Mouse (Mus musculus) layer of hippocampus, postnatal 25 days (tissue): ENCODE results near the gene Lrrc56. TPM values are rescaled to one million over a fixed set of nuclear protein-coding genes. Genes with fewer than 3 reads are reported as not detected.
A peak's percentile ranks its signal among the peaks of the same experiment; 100 is the strongest.
"Not testable (repeated sequence)": the region's sequence is repeated elsewhere in the genome, so short reads cannot be mapped to it uniquely, and the experiment has no call there.

Experiments used
- DNase-seq, 2 experiments: peaks; one replicate each; pipeline ENCODE4 v3.0.0; 2022; ENCODE audit warnings: mixed read lengths in 2 of 2, low spot score in 1 of 2; ENCODE audit errors: extremely low spot score in 1 of 2
- total RNA-seq, 2 experiments: library from RNA; stranded (reverse); gene quantifications; 2 replicates each; pipeline ENCODE4 v1.2.3; 2021

Gene Lrrc56
- total RNA-seq, 2 experiments from 2014 or later: 4.5 to 6.1 TPM

DNA sequence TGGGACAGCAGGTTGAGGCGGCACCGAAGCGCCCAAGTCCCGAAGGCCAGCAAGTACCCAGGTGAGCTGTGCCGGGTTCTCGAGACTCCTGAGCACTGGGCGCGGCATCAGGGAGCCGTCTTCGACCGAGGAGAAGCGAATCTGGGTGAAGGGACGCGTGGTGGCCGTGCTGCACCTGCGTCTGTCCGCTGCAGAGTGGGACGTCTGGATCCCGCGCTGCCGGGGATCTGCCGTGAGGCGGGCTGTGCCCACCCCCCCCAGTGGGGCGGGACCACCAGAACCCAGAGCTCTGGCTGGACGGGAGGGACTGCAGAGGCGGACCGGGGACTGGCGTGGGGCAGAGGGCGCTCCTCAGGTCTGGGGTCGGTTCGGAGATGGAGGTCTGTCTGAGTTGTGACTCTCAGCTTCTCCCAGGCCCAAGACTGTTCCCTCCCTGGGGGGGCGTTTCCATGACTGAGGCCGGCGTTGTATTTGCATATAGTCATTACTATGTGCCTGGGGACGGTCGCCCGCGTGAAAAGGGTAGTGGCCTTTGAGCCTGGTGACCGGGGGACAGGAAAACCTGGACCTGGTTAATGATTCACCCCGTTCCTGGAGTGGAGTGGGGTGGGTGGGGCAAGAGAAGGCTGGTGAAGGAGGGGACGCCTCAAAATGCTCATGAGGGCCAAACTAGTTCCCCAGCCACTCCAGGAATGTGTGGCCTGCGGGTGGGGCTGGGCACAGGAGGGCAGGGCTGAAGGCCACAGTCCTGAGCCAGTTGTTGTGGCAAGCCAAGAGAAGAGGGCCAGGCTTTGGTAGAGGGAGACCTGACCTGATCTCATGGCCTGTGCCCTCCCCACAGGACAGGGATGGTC lies 22.1 kb downstream of the Lrrc56 start:
- DNase-seq: no peak

DNA sequence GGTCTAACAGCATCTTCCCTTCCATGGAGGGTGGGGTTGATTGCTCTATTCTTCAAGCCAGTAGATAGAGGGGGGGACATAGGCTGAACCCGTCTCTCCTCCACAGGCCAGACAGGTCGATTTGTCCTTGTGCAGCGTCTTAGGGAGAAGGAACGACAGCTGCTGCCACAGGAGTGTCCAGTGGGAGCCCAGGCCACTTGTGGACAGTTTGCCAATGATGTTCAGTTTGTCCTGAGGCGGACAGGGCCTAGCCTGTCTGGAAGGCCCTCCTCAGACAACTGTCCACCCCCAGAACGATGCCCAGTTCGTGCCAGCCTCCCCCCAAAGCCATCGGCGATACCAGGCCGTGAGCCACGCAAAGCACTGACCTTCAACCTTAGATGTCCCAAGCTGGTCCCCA lies 22.9 kb downstream of the Lrrc56 start:
- no peak for DNase-seq

DNA sequence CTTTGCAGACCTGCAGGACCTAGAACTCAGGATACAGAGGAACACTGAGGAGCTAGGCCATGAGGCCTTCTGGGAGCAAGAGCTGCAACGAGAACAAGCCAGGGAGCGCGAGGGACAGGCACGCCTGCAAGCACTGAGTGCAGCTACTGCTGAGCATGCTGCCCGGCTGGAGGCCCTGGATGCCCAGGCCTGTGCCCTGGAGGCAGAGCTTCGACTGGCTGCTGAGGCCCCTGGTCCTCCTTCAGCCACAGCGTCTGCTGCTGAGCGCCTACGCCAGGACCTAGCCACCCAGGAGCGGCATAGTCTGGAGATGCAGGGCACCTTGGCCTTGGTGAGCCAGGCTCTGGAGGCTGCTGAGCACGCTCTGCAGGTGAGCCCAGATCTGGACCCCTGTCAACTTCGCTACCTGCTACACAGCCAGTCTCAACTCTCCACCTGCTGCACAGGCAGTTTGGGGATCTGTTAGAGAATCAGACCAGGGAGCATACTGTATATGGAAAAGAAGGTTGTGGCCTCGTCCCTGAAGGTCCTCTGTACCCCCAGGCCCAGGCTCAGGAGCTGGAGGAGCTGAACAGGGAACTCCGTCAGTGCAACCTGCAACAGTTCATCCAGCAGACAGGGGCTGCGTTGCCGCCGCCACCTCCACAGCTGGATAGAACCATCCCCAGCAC lies 23.5 kb downstream of the Lrrc56 start:
- DNase-seq: no peak

DNA sequence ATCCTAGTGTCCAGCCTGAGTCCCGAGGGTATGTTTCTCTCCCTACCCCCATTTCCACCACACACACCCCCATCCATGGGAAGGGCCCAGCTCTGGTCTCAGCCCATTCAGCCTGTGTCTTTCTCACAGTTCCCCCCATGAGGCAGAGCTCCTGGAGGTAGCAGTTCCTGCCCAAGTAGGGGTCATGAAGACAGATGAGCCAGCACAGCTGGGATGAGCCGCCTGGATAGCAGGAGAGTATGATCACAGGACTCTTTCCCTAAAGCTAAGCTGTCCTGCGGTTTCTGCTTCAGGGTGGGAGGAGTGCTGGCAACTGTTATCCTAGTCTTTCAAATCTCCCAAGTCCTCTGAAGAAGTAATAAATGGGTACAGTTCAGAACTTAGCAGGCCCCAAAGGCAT lies 24.2 kb downstream of the Lrrc56 start:
- DNase-seq: no peak

DNA sequence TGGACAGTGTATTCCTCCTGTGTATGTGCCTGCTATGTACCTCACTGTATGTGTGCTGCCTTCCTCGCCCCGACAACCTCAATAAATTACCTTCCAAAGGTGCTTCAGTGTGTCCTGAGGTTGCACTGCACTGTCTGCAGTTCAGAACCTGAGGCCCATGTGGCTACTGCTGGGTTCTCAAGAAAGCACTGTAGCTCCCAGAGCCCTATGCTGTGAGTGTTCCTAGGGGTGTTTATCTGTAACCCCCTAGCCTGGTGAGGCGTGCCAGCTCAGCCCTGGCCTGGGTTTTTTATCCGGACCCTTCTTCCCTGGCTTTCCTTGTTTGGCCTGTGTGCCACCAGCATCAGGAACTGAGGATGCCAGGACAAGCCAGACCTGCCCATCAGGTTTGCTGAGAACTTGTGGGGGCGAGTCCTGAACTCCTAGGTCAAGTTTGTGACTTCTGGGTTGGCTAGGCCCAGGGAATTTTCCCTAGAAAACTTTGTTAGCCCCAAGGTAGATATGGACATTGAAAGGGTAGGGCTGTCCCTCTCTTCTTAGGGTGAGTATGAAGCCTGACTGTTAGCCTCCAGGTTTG lies 24.7 kb downstream of the Lrrc56 start:
- no peak for DNase-seq

DNA sequence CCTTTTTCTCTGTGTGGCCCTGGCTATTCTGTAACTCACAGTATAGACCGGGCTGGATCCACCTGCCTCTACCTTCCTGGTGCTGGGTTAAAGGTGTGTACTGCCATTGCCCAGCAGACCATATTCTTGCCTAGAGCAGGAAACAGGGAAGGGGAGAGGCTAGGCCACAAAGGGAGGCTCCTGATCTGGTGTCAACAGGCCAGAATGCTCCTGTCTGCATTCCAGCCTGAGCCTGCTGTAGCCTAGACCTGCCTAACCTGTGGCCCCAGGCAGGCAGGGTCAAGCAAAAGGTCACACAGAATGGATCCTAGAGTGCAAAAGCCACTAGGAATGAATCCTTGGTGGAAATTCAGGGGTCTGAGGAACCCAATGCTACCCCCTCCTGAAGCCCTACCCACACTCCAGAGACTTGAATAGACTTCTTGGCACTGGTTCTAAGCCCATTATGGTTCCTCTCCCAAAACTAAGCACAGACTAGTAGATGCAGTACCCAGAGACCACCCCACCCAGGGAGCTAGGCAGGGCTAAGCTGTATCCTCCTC lies 25.7 kb downstream of the Lrrc56 start:
- no peak for DNase-seq

DNA sequence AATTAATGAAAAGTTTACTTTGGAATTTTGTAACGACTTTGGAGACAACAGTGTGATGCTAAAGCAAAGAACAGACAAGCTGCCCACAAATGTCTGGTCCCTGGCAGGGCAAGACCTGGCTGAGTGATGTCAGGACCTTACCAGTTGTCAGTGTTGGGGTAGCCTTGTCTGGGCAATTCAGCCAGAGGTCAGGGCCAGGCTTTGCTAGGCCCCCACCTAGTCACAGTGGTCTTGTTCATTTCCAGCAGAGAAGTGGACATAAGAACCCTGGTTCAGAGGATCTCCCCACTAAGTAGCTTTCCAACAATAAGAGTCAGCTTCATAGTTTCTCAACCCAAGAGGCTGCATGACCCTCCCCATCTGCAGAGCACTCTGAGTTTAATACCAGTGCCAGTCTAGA lies 26.4 kb downstream of the Lrrc56 start:
- no peak for DNase-seq

DNA sequence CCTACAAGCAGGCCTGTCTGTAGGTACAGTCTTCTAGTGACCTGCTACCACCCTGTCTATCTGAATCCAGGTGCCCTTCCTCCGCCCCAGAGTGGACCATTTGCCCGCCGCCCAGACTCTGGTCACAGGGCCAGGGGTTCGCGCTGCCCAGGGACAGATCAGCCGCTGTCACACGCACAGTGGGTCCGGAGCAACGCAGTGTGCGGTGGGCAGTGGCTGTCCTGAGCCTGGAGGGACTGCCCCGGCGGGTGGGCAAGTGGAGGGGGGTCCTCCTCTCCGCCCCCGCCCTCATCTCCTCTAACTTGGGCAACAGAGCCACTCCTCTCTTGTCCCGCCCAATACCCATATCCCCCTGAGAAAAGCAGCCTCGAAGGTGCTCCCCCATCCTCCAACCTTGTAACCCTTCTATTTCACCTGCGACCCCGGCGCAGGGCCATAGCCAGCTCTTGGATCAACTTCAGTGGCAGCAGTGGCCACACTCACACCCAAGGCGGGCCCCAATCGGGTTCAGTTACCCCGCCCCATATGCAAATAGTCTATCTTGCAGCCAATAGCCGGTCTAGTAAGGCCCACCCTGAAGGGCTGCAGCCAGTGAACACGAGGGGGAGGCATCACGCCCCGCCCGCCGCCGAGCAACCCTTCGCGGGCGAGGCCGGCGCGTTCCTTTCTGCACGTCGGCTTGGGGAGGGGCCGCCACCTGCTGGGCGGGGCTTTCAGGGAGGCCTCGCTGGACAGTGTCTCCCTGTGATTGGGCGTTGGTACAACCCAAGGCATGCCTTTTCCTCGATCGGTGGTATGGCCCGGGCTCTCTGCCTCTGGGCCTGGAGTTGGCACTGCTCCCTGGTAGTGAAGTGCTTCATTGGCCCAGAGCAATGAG lies 27.5 kb downstream of the Lrrc56 start:
- peak; percentile 68 to 78 for DNase-seq

DNA sequence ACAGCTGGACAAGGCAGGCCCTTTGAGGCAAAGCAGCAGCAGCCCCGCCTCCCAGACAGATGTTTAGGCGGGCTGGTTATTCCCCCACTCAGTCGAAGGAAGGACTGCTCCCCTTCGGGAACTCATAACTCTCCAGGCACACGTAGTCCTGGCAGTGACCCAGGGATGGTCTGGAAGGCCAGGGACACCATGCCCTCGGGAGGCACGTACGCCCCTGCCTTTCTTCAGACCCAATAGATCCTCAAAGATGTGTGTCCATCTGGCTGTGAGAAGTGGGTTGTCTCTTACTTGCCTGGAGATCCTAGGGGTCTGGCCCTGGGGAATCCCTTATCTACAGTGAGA lies 28.1 kb downstream of the Lrrc56 start:
- DNase-seq: no peak

DNA sequence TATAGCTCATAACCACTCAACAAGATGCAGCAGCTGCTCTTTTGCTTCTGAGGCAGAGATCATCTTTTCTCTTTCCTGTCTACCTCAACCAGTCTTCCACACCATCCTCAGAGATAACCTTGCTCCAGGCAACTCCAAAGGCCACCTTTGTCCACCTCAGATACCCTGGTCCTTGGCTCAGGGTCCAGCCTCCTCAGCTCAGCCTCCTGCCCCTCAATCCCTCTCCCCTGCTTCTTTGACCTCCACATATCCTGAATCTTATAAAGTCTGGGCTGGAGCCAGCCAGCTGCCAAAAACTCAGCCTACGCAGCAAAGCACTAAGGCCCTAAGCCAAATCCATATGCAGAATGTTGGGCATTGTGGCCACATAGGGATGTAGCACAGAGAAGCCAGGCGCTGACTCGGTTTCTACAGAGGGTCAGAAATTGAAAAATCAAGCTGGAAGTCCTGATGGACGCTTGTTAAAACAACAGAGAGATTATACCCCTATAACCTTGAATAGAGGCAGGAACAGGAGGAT lies 28.8 kb downstream of the Lrrc56 start:
- no peak for DNase-seq

DNA sequence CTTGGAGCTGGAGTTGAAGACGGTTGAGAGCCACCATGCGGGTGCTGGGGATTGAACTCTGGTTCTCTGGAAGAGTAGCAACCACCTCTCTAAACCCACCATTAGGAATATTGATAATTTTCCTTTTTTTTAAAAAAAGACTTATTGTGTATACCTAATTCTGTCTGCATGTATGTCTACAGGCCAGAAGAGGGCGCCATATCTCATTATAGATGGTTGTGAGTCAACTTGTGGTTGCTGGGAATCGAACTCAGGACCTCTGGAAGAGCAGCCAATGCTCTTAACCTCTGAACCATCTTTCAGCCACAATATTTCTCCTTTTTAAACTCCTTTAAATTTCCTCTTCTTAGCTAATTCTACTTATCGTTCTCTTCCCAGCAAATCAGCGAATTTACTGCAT lies 32.6 kb downstream of the Lrrc56 start:
- no peak for DNase-seq

DNA sequence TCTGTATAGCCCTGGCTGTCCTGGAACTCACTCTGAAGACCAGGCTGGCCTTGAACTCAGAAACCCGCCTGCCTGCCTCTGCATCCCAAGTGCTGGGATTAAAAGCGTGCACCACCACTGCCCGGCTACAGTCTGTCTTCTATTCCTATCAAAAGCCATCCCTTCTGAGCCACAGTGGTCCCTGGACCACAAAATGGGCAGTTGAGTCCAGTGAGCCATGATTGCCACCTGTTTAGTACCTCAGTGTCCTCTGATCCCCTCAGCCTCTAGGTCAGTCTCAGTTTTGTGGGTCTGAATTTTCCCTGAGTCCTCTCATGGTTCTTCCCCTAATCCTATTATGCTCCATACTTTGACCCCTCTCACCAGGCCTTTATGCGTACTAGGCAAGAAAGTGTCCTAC lies 33.8 kb downstream of the Lrrc56 start:
- no peak for DNase-seq

DNA sequence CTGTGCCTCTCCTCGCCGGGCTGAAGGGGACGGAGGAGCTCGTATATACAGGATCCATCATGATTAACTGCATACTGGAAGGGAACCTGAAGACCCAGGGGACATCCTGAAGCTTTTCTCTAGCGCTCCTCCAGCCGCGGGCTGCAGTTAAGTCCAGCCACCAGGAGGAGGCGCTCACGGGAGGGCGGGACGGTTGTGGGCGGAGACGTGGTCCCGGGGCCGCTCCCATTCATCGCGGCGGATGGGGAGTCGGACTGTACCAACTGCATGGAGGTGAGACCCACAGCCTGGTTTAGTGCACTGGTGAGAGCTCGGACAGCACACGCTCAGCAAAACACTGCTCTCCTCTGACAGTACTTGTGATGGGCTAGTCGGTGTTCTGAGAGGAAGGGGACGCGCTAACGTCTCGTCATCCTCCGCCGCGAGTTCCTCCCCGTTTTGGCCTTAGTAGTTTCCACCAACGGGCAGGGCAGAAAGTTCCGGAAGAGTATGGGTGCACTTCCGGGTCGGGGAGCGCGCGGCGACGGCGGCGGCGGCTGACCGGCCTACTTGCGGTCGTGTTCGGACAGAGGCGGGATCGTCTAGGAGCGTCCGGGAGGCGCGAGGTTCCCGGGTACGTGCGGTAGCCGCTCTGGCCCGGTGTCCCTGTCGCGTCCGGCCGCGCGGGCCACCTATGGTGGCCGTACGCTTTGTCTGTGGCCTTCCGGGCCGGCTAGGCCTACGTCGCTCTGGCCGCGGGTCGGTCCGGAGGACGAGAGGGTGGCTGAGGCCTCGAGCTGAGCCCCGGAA lies 34.5 kb downstream of the Lrrc56 start, which contains the start of gene Phrf1:
Gene Phrf1 (plus strand): TSS at position 506 of the 789 bp plus-strand sequence.
- DNase-seq: peak; percentile 97 to 98

DNA sequence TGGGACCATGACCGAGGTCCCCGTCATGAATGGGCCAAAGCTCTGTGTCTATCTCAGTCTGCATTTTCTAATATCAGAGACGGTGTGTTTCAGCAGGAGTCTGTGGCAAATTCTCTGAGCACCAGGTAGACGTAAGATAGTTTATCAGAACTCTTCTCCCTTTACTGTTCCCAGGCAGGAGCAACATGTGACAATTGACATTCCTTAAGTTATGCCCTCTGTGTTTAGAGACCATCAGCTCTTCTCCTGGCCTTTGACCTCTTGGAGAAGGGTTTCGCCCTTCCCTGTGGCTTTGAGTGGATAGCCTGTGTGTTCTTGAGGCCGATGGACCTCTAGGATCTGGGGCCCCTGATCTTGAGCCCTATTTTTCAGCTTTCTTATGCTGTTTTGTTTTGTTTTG lies 35.7 kb downstream of the Lrrc56 start:
- DNase-seq: no peak

DNA sequence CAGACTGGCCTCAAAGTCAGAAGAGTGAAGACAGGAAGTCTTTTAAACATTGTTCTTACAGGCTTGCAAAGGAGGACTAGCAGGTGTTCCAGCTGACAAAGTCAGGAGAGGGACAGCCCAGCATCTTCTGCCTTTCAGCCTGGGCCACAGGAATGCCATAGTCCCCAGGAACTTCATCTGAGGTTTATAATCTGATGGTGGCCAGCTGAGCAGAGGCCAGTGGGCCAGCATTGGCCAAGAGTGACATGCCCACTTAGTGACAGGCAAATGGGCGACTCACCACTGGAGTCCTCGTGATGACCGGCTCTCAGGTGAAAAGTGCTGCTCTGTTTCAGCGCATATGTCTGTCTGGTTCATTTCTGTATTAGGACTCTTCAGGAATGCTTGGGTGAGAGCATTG lies 36.6 kb downstream of the Lrrc56 start:
- DNase-seq: no peak

DNA sequence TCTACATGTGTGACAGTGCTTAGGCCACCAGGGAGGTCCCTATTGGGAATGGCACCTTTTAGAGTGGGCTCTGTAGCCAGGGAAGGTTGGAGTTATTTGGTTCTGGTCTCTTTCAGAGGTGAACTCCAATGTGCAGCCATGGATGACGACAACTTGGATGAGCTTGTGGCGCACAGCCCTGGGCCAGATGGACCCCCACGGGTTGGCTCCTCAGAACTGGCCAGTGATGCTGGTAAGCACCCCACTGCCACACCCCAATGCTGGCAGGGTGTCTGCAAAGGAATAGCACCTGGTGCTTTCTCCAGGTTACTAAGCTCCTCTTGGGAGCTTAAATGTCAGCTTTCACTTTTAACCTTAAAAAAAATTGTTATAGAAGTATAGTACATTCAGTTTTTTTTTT lies 37.2 kb downstream of the Lrrc56 start:
- no peak for DNase-seq

DNA sequence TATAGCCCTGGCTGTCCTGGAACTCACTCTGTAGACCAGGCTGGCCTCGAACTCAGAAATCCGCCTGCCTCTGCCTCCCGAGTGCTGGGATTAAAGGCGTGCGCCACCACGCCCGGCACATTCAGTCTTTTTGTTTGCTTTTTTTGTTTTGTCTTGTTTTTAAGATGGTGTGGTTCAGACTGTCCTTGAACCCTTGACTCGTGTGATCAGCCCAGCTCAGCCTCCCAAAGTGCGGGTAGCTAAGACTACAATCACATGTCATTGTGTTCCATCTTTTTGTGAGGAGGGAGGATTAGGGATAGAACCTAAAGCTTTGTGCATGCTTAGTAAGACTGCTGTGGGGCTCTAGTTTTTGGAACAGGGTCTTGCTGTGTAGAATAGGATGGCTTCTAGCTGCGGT lies 37.6 kb downstream of the Lrrc56 start:
- DNase-seq: no peak

DNA sequence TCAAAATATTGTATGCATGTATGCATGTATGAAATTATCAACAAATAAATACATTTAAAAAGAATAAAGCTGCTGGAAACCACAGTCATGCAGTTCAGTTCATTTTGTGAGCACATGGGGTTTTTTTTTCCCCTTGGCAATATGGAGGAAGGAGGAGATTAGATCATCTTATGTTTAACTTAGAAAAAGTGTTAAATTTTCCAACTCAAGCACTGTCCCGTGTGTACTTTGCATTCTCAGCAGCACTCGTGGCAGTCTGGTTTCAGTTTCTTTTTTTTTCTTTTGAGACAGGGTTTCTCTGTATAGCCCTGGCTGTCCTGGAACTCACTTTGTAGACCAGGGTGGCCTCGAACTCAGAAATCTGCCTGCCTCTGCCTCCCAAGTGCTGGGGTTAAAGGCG lies 56.5 kb downstream of the Lrrc56 start:
- not testable (repeated sequence) for DNase-seq

DNA sequence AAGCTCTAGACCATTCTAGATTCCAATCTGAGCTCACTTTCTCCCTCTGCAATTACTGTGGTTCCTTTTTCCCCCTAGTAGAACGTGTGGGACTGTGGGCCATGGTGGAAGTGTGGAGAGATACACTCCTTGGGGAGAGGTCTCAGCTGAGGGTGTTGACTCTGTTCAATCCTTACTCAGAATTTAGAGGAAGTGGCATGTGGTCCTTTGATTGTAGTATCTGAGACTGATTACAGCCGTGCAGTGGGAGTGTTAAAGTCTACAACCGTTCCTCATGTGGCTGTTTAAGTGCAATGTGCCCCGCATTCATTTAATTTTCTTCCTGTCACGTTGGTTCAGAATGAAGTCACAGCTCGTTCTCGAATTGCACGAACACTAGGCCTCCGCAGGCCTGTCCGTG lies 62.2 kb downstream of the Lrrc56 start:
- no peak for DNase-seq
